Mouse (Mus musculus) ES-E14 (cell line): ENCODE measurements around the gene Arhgap33. TPM values are rescaled to one million over a fixed set of nuclear protein-coding genes. Genes with fewer than 3 reads are reported as not detected.
"Not testable (repeated sequence)": the region's sequence is repeated elsewhere in the genome, so short reads cannot be mapped to it uniquely, and the experiment has no call there.

Experiments
- DNase-seq: peaks from one replicate; pipeline ENCODE4 v3.0.0-alpha.2; 2013; ENCODE audit warnings: low read depth, low spot score
- H3K27ac ChIP-seq: 2 replicates; pipeline ENCODE4 v1.5.1; 2012; ENCODE audit warnings: low read depth, mild to moderate bottlenecking, low read length, moderate library complexity, mixed read lengths; ENCODE audit not compliant: poor library complexity, insufficient read depth, severe bottlenecking
- H3K36me3 ChIP-seq: 2 replicates; pipeline ENCODE4 v1.6.1; 2012; ENCODE audit warnings: mild to moderate bottlenecking, low read length, moderate library complexity, mixed read lengths; ENCODE audit not compliant: control insufficient read depth, poor library complexity, insufficient read depth, severe bottlenecking
- H3K4me1 ChIP-seq, 2 experiments: fragments of 150-350 bp in 1 of 2; sonication (generic) in 1 of 2; 2 replicates each; pipeline ENCODE4 v1.6.1; 2012; ENCODE audit warnings: low read length in 2 of 2, mild to moderate bottlenecking in 1 of 2, mixed read lengths in 1 of 2; ENCODE audit not compliant: control insufficient read depth in 2 of 2, insufficient read depth in 2 of 2, poor library complexity in 1 of 2
- H3K4me3 ChIP-seq, 2 experiments: fragments of 150-350 bp in 1 of 2; sonication (generic) in 1 of 2; 2 replicates each; pipeline ENCODE4 v1.5.1; 2012; ENCODE audit warnings: low read length in 2 of 2, low read depth in 1 of 2, mild to moderate bottlenecking in 1 of 2, mixed read lengths in 1 of 2; ENCODE audit not compliant: insufficient read depth in 1 of 2, poor library complexity in 1 of 2, severe bottlenecking in 1 of 2
- H3K9ac ChIP-seq: 2 replicates; pipeline ENCODE4 v1.6.1; 2012; ENCODE audit warnings: low read depth, mild to moderate bottlenecking, low read length, mixed read lengths; ENCODE audit not compliant: poor library complexity, insufficient read depth, severe bottlenecking
- H3K9me3 ChIP-seq: fragments of 150-350 bp; sonication (generic); 2 replicates; pipeline ENCODE4 v1.6.1; 2012; ENCODE audit warnings: low read depth, mild to moderate bottlenecking, low read length; ENCODE audit not compliant: control insufficient read depth, insufficient read depth
- CHD2 ChIP-seq: IDR thresholded peaks from 2 replicates; pipeline ENCODE4 v1.6.1; 2014; ENCODE audit warnings: mild to moderate bottlenecking, low read depth, low read length, inconsistent platforms
- HCFC1 ChIP-seq: IDR thresholded peaks from 2 replicates; pipeline ENCODE4 v1.6.1; 2012; ENCODE audit warnings: low read length, inconsistent platforms, borderline replicate concordance; ENCODE audit not compliant: insufficient read depth
- MAFK ChIP-seq: IDR thresholded peaks from 2 replicates; pipeline ENCODE4 v1.6.1; 2014; ENCODE audit warnings: mild to moderate bottlenecking, low read depth, low read length, inconsistent platforms; ENCODE audit not compliant: insufficient read depth
- ZC3H11A ChIP-seq: IDR thresholded peaks from 2 replicates; pipeline ENCODE4 v1.6.1; 2012; ENCODE audit warnings: low read depth, mild to moderate bottlenecking, inconsistent platforms, low read length, borderline replicate concordance
- ZNF384 ChIP-seq: IDR thresholded peaks from 2 replicates; pipeline ENCODE4 v1.6.1; 2012; ENCODE audit warnings: low read depth, low read length, inconsistent platforms
- in situ Hi-C, 2 experiments: fragments of 600-800 bp; cut with MboI; formaldehyde crosslinking; loops; one replicate each; pipeline ENCODE4 v1.15.1; 2025; ENCODE audit warnings: low sequenced_read_pairs in 2 of 2, inconsistent platforms in 1 of 2; ENCODE audit not compliant: unreplicated experiment in 2 of 2
- total RNA-seq: library from RNA; depleted of rRNA; stranded (reverse); fragments of 300-350 nt; gene quantifications from 2 replicates; pipeline ENCODE4 v1.2.3, GENCODE M21; 2012; rRNA removed

Gene Arhgap33
- total RNA-seq, 1 experiment, result 1.0 TPM

DNA sequence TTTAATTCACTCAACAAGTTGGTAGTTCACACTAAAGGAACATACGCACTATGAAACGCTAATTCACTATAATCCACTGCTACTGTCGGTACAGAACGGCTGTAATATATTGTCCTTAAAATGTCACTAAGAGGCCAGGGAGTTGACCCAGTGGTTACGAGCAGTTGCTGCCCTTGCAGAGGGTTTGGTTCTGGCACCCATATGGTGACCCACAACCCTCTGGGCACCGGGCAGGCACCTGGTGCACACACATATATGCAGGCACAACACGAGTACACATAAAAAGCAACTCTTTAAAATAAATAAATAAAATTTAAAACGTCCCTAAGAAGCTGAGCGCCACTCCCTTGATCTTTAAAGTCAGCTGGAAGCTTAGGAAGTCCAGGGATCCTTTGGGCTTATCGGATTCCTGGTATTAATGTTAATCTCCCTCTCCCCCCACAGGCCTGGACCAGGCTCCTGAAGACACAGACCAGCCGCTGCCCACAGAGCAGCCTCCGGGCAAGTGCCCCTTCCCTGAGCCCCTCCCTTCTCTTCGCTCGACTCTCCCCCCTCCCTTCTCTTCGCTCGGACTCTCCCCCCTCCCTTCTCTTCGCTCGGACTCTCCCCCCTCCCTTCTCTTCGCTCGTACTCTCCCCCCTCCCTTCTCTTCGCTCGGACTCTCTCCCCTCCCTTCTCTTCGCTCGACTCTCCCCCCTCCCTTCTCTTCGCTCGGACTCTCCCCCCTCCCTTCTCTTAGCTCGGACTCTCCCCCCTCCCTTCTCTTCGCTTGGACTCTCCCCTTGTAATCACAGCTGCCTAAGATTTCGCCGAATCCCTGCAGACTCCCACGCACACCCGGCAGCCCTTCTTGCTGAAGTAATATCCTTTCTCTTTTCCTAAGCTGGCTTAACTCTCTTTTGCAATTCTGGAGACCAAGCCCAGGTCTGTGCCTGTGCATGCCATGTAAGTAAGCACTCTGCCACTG is 57.2 kb downstream of the Arhgap33 start:
- in situ Hi-C loops, result no loop called here
- Histone ChIP-seq H3K27ac (no peak overlapping the region), H3K36me3 (peaks cover 62% of the 10 kb centered on the region), H3K4me1 (no peaks in the 10 kb centered on the region; a peak in 1 of 4 replicates), H3K9ac (no peak overlapping the region), H3K4me3 (peak overlapping the region; percentile 21 to 31; a peak in 2 of 4 replicates), H3K9me3 (no peaks in the 10 kb centered on the region)
- TF ChIP-seq ZC3H11A, result no peak
- TF ChIP-seq ZNF384, result no peak
- TF ChIP-seq MAFK, result no peak
- no peak for TF ChIP-seq HCFC1
- no peak for TF ChIP-seq CHD2
- no peak for DNase-seq

DNA sequence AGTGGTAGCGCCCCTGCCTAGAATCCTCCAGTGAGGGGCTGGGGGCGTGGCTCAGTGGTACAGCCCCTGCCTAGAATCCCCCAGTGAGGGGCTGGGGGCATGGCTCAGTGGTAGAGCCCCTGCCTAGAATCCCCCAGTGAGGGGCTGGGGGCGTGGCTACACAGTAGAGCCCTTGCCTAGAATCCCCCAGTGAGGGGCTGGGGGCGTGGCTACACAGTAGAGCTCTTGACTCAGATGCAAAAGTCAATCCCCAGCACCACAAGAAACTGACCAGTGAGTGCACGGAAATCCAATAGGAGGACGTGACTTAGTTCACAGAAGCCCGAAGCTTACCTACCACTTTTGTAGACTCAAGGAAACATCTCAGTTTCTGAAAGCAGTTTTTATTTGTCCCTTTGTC is 58.7 kb downstream of the Arhgap33 start:
- H3K9me3 ChIP-seq, in situ Hi-C loops, DNase-seq, H3K27ac ChIP-seq, H3K4me1 ChIP-seq, H3K9ac ChIP-seq, H3K4me3 ChIP-seq: not testable (repeated sequence)
- H3K36me3 ChIP-seq, result peaks cover 54% of the 10 kb centered on the region

DNA sequence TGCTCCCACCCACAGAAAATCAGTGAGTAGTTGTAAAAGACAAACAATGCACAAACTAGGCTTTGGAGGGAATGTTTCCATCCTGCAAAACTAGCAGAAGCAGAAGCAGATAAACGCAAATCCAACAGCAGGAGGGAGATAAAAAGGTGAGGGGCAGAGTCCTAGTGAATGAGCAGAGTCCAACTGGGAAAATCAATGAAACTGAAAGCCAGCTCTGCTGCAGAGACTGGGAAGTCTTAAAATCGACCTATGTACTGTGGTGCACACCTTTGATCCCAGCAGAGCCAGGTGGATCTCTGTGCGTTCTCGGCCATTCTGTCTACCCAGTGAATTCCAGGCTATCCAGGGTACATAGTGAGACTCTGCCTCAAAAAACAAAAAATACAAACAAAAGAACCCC is 59.9 kb downstream of the Arhgap33 start:
- Histone ChIP-seq H3K36me3 (peaks cover 63% of the 10 kb centered on the region), H3K4me1 (peaks cover 0 to 5% of the 10 kb centered on the region in 2 experiments; a peak in 2 of 4 replicates), H3K4me3 (no peak overlapping the region), H3K27ac (no peak overlapping the region), H3K9me3 (no peaks in the 10 kb centered on the region), H3K9ac (no peak overlapping the region)
- TF ChIP-seq CHD2 (no peak), ZC3H11A (no peak), ZNF384 (no peak), HCFC1 (no peak), MAFK (no peak)
- in situ Hi-C loops, result no loop called here
- DNase-seq, result no peak

DNA sequence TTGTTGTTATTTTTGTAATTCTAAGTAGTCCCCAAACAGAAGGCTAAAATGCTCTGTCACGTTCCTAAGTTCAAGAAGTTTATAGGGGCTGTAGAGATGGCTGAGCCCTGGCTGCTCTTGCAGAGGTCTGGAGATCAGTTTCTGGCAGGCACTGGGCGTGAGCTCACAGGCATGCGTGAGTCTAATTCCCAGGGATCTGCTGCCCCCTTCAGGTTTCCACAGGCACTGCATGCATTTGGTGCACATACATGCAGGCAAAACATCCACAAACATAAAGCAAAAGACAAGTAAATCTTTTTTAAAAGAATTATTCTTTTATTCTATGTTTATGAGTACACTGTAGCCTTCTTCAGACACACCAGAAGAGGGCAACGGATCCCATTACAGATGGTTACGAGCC is 62.4 kb downstream of the Arhgap33 start:
- H3K27ac ChIP-seq, result no peak overlapping the region
- DNase-seq, result no peak
- peaks cover 57% of the 10 kb centered on the region for H3K36me3 ChIP-seq
- TF ChIP-seq MAFK (no peak), ZNF384 (no peak), ZC3H11A (peak; percentile 50; the same call in 1 of the 2 replicates), HCFC1 (no peak), CHD2 (no peak)
- H3K4me3 ChIP-seq, result no peak overlapping the region
- H3K9me3 ChIP-seq, result no peaks in the 10 kb centered on the region
- H3K4me1 ChIP-seq, result peaks cover 3 to 10% of the 10 kb centered on the region in 2 experiments
- H3K9ac ChIP-seq, result no peak overlapping the region
- in situ Hi-C loops, result no loop called here

Other genes starting within 250 kb of the Arhgap33 start
- 4.4 and 5.4 TPM in 2 replicates for gene Clip3, start 243.3 kb downstream of the Arhgap33 start, total RNA-seq
- gene Alkbh6, start 226.3 kb downstream of the Arhgap33 start, total RNA-seq, result 24.5 and 37.8 TPM in 2 replicates
- gene Syne4, start 220.3 kb downstream of the Arhgap33 start, total RNA-seq, result 14.5 and 25.5 TPM in 2 replicates
- gene E130208F15Rik, start 213.3 kb downstream of the Arhgap33 start, total RNA-seq, result 1.9 and 3.3 TPM in 2 replicates
- 6.6 and 8.5 TPM in 2 replicates for gene Sdhaf1, start 211.2 kb downstream of the Arhgap33 start, total RNA-seq
- gene Lrfn3, start 172.3 kb downstream of the Arhgap33 start, total RNA-seq, result 2.6 and 4.4 TPM in 2 replicates
- not detected in 2 replicates for gene Tyrobp, start 121.3 kb downstream of the Arhgap33 start, total RNA-seq
- gene Hcst, start 115.2 kb downstream of the Arhgap33 start, total RNA-seq, result not detected in 2 replicates
- 4.2 and 8.2 TPM in 2 replicates for gene Nfkbid, start 113.3 kb downstream of the Arhgap33 start, total RNA-seq
- gene Aplp1, start 89.5 kb downstream of the Arhgap33 start, total RNA-seq, result 36.9 and 63.7 TPM in 2 replicates
- gene Kirrel2, start 77.4 kb downstream of the Arhgap33 start, total RNA-seq, result 10.7 and 29.8 TPM in 2 replicates
- gene Nphs1, start 76.7 kb downstream of the Arhgap33 start, total RNA-seq, result 45.7 and 72.5 TPM in 2 replicates
- gene Prodh2, start 41.4 kb downstream of the Arhgap33 start, total RNA-seq, result 0.80 and 0.90 TPM in 2 replicates
- gene Hspb6, start 17.1 kb upstream of the Arhgap33 start, total RNA-seq, result 1.6 and 4.1 TPM in 2 replicates
- 6.8 and 10.8 TPM in 2 replicates for gene Proser3, start 17.2 kb upstream of the Arhgap33 start, total RNA-seq
- 12.4 and 15.8 TPM in 2 replicates for gene Lin37, start 24.8 kb upstream of the Arhgap33 start, total RNA-seq
- 56.9 and 65.8 TPM in 2 replicates for gene U2af1l4, start 28.2 kb upstream of the Arhgap33 start, total RNA-seq
- gene Gm49396, start 28.3 kb upstream of the Arhgap33 start, total RNA-seq, result 4.1 and 6.8 TPM in 2 replicates
- 64.9 and 65.3 TPM in 2 replicates for gene Psenen, start 28.6 kb upstream of the Arhgap33 start, total RNA-seq
- gene Igflr1, start 30.4 kb upstream of the Arhgap33 start, total RNA-seq, result 1.3 and 3.3 TPM in 2 replicates
- 73.7 and 98.6 TPM in 2 replicates for gene Kmt2b, start 53.7 kb upstream of the Arhgap33 start, total RNA-seq
- 20.8 and 24.6 TPM in 2 replicates for gene Zbtb32, start 63.8 kb upstream of the Arhgap33 start, total RNA-seq
- 1.8 and 2.5 TPM in 2 replicates for gene Upk1a, start 77.8 kb upstream of the Arhgap33 start, total RNA-seq
- gene Cox6b1, start 91.1 kb upstream of the Arhgap33 start, total RNA-seq, result 478 and 576 TPM in 2 replicates
- gene Etv2, start 100.8 kb upstream of the Arhgap33 start, total RNA-seq, result 1.5 and 2.1 TPM in 2 replicates
- gene Rbm42, start 115.3 kb upstream of the Arhgap33 start, total RNA-seq, result 66.5 and 86.0 TPM in 2 replicates
- gene Haus5, start 129.9 kb upstream of the Arhgap33 start, total RNA-seq, result 25.1 and 41.4 TPM in 2 replicates
- 0.36 and 0.37 TPM in 2 replicates for gene Pmis2, start 136.5 kb upstream of the Arhgap33 start, total RNA-seq
- gene 2200002J24Rik, start 163.9 kb upstream of the Arhgap33 start, total RNA-seq, result 1.1 and 2.4 TPM in 2 replicates
- gene Atp4a, start 177.1 kb upstream of the Arhgap33 start, total RNA-seq, result 1.4 and 5.0 TPM in 2 replicates
- gene Tmem147, start 194.5 kb upstream of the Arhgap33 start, total RNA-seq, result 137 and 155 TPM in 2 replicates
- not detected in 2 replicates for gene Gapdhs, start 208.6 kb upstream of the Arhgap33 start, total RNA-seq
- 9.8 and 20.8 TPM in 2 replicates for gene Sbsn, start 216.4 kb upstream of the Arhgap33 start, total RNA-seq
- 1.9 and 4.9 TPM in 2 replicates for gene Dmkn, start 228.7 kb upstream of the Arhgap33 start, total RNA-seq